Mouse (Mus musculus): ENCODE measurements around the gene Anxa11.
"Not testable (repeated sequence)": the region's sequence is repeated elsewhere in the genome, so short reads cannot be mapped to it uniquely, and the experiment has no call there.

DNA sequence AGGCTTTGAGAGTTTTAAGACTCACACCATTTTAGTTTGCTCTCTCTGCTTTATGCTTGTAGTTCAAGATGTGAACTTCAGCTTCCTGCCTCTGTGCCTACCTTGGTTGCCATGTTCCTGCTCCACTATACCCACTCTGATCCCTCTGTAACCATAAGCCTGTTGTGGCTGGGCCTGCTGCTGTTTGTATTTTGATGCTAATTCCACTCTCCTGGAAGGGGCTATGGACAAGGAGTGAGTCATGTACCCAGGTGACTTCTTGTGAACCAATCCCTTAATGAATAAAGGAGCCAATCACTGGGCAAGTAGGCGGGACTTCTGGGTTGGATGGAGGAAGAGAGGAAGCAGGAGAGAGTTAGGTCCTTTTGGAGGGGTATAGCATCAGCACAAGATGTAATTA is 30.9 kb upstream of the Anxa11 start:
- not testable (repeated sequence) for TF ChIP-seq POLR2A, CTCF (IDR thresholded peaks at IDR 0.05; ENCODE audit: insufficient read depth, low read depth, low read length)

Data from olfactory bulb, adult 2 months (tissue).